Mouse (Mus musculus) forebrain, embryonic 15.5 days (tissue): ENCODE data around the gene Ghrl. TPM values are rescaled to one million over a fixed set of nuclear protein-coding genes. Genes with fewer than 3 reads are reported as not detected.
A peak's percentile ranks its signal among the peaks of the same experiment; 100 is the strongest.
"Not testable (repeated sequence)": the region's sequence is repeated elsewhere in the genome, so short reads cannot be mapped to it uniquely, and the experiment has no call there.

Source experiments
- ATAC-seq: fragments of 200-750 bp; cut with Nextera tagmentation; replicated peaks from 2 replicates; pipeline ENCODE4 v1.8.0; 2017; ENCODE audit warnings: mild to moderate bottlenecking, moderate TSS enrichment, moderate library complexity
- H3K27ac ChIP-seq: fragments of 300-500 bp; sonication (generic); replicated peaks from 2 replicates; pipeline ENCODE4 v1.5.1; 2015; ENCODE audit warnings: mild to moderate bottlenecking, inconsistent platforms
- H3K27me3 ChIP-seq: fragments of 300-500 bp; sonication (generic); 2 replicates; pipeline ENCODE4 v1.6.1; 2015; ENCODE audit warnings: inconsistent platforms
- H3K36me3 ChIP-seq: fragments of 300-500 bp; sonication (generic); 2 replicates; pipeline ENCODE4 v1.6.1; 2015; ENCODE audit warnings: mild to moderate bottlenecking, inconsistent platforms
- H3K4me1 ChIP-seq: fragments of 300-500 bp; sonication (generic); 2 replicates; pipeline ENCODE4 v1.6.1; 2015; ENCODE audit warnings: inconsistent platforms
- H3K4me2 ChIP-seq: fragments of 300-500 bp; sonication (generic); replicated peaks from 2 replicates; pipeline ENCODE4 v1.6.1; 2015; ENCODE audit warnings: mild to moderate bottlenecking, inconsistent platforms
- H3K4me3 ChIP-seq: fragments of 300-500 bp; sonication (generic); 2 replicates; pipeline ENCODE4 v1.5.1; 2015; ENCODE audit warnings: mild to moderate bottlenecking, inconsistent platforms
- H3K9ac ChIP-seq: fragments of 300-500 bp; sonication (generic); replicated peaks from 2 replicates; pipeline ENCODE4 v1.6.1; 2015; ENCODE audit warnings: mild to moderate bottlenecking, inconsistent platforms
- H3K9me3 ChIP-seq: fragments of 300-500 bp; sonication (generic); 2 replicates; pipeline ENCODE4 v1.6.1; 2016; ENCODE audit warnings: inconsistent platforms
- WGBS: fragments of 180-500 bp; shearing (Covaris S2); methylation state at CpG from one replicate; pipeline ENCODE4 v1.1.7; 2015; ENCODE audit warnings: mixed read lengths; 5-methylcytosine and 5-hydroxymethylcytosine counted together
- polyA plus RNA-seq: library from polyadenylated mRNA; unstranded; fragments of >200 nt; fragmentation: Nextera tagmentation; extraction: Ambion mirVana; gene quantifications from 2 replicates; pipeline ENCODE4 v1.2.1, GENCODE M21; 2015

Gene Ghrl
- polyA plus RNA-seq, 1 experiment from 2014 or later: 0.41 TPM

DNA sequence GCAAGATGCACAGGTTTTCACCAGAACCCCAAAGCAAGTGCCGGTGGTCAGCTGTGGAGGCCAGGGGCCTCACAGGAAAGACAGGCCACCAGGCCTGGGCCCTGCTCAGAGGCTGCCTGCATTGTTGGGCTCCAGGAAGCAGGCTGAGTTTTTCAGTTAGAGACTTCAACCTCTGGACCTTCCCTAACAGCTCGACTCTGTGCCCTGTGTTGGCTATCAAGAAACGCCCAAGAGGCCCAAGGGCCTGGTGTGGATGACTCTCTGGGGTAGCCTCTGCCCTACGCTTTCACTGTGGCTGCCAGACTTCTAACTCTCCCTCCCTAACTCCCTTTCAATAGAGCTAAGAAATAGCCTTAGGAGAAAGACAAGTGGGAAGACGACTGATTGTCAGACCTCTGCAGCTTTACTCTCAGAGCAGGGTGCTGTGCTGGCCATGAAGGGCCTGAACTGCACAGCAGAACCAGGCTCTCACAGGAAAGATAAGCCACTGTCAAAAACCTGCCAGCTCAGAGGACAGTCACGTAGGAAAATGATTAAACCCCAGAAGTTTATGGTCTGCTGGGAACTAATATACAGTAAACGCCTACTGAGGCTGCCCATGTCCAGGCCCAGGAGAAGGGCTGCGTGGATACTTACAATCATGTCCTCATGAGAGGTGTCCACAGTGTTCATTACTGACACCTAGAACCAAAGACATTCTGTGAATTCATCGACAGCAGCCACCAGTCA is 17.8 kb upstream of the Ghrl start:
- ATAC-seq: no peak
- H3K9me3 ChIP-seq: no peaks in the 10 kb centered on the region
- peaks cover 28% of the 10 kb centered on the region for H3K4me1 ChIP-seq
- H3K27ac ChIP-seq: no peak overlapping the region
- H3K36me3 ChIP-seq: peaks cover 41% of the 10 kb centered on the region
- no peak overlapping the region for H3K4me3 ChIP-seq
- 91% methylated on average over 9 of the region's 9 CpGs for WGBS
- H3K9ac ChIP-seq: no peak overlapping the region
- no peaks in the 10 kb centered on the region for H3K27me3 ChIP-seq
- H3K4me2 ChIP-seq: no peak overlapping the region

DNA sequence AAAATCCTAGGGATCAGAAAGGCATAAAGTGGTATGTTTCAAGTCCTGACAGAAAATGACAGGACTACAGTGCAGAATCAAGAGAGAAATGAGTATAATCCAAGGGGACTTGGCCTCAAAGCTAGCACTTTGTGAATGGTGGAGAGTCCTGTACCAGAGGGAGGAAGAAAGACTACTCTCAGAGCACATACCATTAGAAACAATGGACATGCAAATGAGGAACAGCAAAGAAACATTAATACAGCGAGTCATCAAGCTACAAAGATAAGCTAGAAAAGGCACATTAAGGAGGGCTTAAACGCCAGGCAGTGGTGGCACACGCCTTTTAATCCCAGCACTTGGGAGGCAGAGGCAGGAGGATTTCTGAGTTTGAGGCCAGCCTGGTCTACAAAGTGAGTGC is 11.6 kb upstream of the Ghrl start:
- H3K27me3 ChIP-seq: no peaks in the 10 kb centered on the region
- H3K9ac ChIP-seq: no peak overlapping the region
- H3K4me1 ChIP-seq: no peaks in the 10 kb centered on the region
- H3K4me3 ChIP-seq: no peak overlapping the region
- ATAC-seq: no peak
- H3K9me3 ChIP-seq: no peaks in the 10 kb centered on the region
- no peak overlapping the region for H3K4me2 ChIP-seq
- H3K27ac ChIP-seq: no peak overlapping the region
- WGBS: 85% methylated on average over 3 of the region's 3 CpGs
- peaks cover 90% of the 10 kb centered on the region for H3K36me3 ChIP-seq

DNA sequence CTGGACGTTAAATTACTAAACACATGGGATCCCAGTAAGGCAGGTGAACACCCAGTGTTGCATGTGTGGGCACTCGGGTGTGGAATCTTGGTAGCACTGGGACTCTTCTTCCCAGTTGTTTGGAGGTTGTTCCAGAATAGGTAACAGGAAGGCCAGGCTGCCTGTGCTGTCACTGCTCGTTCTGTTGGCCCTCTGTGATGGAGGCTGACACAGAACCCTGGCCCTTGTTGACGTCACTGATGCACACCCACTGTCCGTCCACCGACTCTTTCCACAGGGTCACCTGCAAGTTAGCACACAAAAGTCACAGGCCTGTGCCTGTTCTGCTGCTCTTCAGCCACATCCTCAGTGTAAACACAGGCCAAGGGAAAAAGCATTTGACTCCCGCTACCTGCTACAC is 8.5 kb upstream of the Ghrl start:
- Histone ChIP-seq H3K4me1 (no peaks in the 10 kb centered on the region), H3K27me3 (no peaks in the 10 kb centered on the region), H3K27ac (no peak overlapping the region), H3K36me3 (peaks cover 70% of the 10 kb centered on the region), H3K9me3 (no peaks in the 10 kb centered on the region), H3K9ac (no peak overlapping the region), H3K4me2 (no peak overlapping the region), H3K4me3 (no peak overlapping the region)
- 90% methylated on average over 7 of the region's 7 CpGs for WGBS
- no peak for ATAC-seq

DNA sequence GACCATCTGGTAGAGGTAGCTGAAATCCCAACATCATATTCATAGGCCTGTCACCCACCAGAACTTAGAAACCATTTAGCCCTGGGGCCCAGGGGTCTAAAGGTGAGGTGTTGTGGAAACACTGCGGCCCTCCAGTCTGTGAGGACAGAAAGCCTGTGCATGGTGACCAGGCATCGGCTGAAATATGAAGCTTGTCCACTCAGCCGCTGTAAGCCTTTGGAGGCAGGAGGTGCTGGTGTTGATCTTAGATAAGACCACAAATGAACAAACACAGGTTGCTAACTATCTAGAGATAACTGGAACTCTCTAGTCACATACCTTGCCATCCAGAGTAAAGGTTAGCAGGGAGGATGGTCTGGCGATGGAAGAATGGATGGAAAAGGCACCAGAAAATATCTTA is 1.4 kb upstream of the Ghrl start:
- 92% methylated on average over 4 of the region's 4 CpGs for WGBS
- peaks cover 39% of the 10 kb centered on the region; the same call in 1 of the 2 replicates for H3K36me3 ChIP-seq

DNA sequence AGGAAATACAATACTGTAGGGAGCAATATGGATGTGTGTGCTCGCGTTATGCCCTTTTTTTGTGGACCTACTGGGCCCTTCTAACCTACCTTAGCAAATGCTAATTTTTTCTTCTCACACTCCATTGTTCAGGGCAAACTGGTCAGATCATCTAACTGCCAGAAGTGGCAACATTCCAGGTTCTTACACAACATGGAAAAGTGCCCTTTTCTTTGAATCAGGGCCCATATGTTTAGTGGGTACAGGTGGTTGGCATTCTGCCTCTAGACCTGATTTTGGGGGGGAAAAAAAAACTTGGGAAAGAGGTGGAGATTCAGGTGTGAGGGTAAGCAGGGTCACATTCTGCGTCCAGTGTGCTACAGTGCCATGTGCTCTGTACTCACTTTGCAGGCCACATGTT is 2.1 kb downstream of the Ghrl start:
- ATAC-seq: no peak
- Histone ChIP-seq H3K4me1 (no peaks in the 10 kb centered on the region), H3K9ac (no peak overlapping the region), H3K27me3 (no peaks in the 10 kb centered on the region), H3K9me3 (no peaks in the 10 kb centered on the region), H3K27ac (no peak overlapping the region), H3K36me3 (peaks cover 64% of the 10 kb centered on the region), H3K4me3 (no peak overlapping the region), H3K4me2 (no peak overlapping the region)
- WGBS: 71% methylated on average over 3 of the region's 3 CpGs

More for the DNA sequence above, 1.4 kb upstream of the Ghrl start:
- no peak overlapping the region for H3K4me2 ChIP-seq
- H3K9ac ChIP-seq: no peak overlapping the region
- H3K4me3 ChIP-seq: no peak overlapping the region
- H3K27me3 ChIP-seq: no peaks in the 10 kb centered on the region
- H3K27ac ChIP-seq: no peak overlapping the region
- no peaks in the 10 kb centered on the region for H3K9me3 ChIP-seq
- H3K4me1 ChIP-seq: no peaks in the 10 kb centered on the region
- no peak for ATAC-seq

DNA sequence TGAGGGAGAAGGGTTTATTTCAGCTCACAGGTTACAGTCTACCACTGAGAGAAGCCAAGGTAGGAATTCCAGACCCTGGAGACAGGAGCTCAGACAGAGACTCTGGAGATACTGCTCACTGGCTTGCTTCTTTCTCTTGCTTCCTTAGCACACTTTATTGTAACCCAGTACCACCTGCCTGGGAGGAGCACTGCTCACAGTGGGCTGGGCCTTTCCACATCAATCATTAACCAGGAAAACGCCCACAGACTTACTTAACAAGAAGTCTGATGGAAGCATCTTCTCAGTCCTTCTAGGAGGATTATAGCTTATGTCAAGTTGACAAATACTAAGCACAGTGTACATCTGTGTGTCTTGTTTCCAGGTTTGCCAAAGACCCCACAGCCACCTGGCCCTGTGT is 4.9 kb downstream of the Ghrl start:
- no peaks in the 10 kb centered on the region for H3K4me1 ChIP-seq
- peaks cover 80% of the 10 kb centered on the region for H3K36me3 ChIP-seq
- no peak overlapping the region for H3K4me2 ChIP-seq
- no peak overlapping the region for H3K4me3 ChIP-seq
- no peak for ATAC-seq
- H3K27ac ChIP-seq: no peak overlapping the region
- WGBS: 85% methylated on average over 1 of the region's 1 CpGs
- H3K9me3 ChIP-seq: no peaks in the 10 kb centered on the region
- no peak overlapping the region for H3K9ac ChIP-seq
- H3K27me3 ChIP-seq: no peaks in the 10 kb centered on the region

DNA sequence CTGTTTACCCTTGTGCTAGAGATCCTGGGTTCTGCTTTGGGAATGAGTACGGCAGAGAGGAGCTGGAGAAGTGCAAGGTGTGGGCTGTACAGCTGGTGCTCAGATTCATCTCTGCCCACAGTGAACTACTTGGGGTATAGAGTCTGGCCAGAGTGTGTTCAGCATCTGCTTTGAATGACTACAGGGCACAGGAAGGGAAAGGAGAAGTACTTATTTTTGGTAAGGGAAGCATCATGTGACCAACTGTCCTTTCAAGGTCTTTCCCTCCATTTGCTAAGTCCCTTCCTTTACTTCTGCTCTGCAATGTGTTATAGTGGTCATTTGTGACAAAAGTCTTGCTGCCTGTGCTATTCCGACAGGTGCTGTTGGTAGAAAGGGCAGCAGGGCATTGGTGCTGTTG is 5.4 kb downstream of the Ghrl start:
- no peaks in the 10 kb centered on the region for H3K9me3 ChIP-seq
- no peak overlapping the region for H3K9ac ChIP-seq
- peaks cover 83% of the 10 kb centered on the region for H3K36me3 ChIP-seq
- H3K4me1 ChIP-seq: no peaks in the 10 kb centered on the region
- no peak overlapping the region for H3K27ac ChIP-seq
- H3K27me3 ChIP-seq: no peaks in the 10 kb centered on the region
- H3K4me2 ChIP-seq: no peak overlapping the region
- H3K4me3 ChIP-seq: no peak overlapping the region
- no peak for ATAC-seq
- 91% methylated on average over 2 of the region's 2 CpGs for WGBS

DNA sequence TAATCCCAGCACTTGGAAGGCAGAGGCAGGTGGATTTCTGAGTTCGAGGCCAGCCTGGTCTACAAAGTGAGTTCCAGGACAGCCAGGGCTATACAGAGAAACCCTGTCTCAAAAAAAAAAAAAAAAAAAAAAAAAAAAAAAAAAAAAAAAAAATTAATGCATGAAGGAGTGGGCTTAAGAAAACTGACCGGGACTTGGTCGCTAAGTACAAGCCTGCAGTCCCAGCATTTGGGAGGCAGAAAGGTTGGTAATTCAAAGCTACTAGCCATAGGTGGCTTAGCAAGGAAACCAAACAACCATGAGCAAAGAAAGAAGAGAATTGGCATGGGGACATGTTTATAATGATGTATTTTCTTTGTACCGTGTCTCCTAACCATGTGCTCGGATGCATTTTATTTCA is 6.3 kb downstream of the Ghrl start:
- not testable (repeated sequence) for H3K9ac ChIP-seq, H3K4me1 ChIP-seq, H3K27ac ChIP-seq, H3K27me3 ChIP-seq, ATAC-seq, H3K9me3 ChIP-seq, H3K4me3 ChIP-seq, H3K4me2 ChIP-seq
- 94% methylated on average over 5 of the region's 5 CpGs for WGBS
- peaks cover 87% of the 10 kb centered on the region for H3K36me3 ChIP-seq

DNA sequence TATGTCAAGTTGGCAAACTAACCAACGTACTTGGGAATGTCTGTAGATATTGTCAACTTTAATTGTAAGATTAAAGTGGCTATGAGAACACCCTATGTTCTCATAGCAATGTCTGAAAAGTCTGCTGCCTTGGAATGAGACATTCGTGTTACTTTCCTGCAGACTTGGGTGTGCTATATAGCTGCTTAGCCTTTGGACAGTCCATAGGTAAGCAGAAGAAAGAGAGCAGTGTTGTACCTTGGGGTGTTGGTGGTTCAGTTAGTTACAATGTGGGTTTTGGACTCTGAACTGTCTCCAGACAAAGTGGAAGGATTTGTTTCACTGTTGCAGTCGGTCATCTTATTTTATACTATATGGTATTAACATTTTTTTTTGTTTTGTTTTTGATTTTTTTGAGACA is 7.0 kb downstream of the Ghrl start:
- no peaks in the 10 kb centered on the region for H3K27me3 ChIP-seq
- no peak overlapping the region for H3K27ac ChIP-seq
- ATAC-seq: no peak
- H3K4me1 ChIP-seq: no peaks in the 10 kb centered on the region
- peaks cover 93% of the 10 kb centered on the region for H3K36me3 ChIP-seq
- WGBS: 95% methylated on average over 3 of the region's 3 CpGs
- H3K9me3 ChIP-seq: no peaks in the 10 kb centered on the region
- no peak overlapping the region for H3K9ac ChIP-seq
- H3K4me3 ChIP-seq: no peak overlapping the region
- no peak overlapping the region for H3K4me2 ChIP-seq

DNA sequence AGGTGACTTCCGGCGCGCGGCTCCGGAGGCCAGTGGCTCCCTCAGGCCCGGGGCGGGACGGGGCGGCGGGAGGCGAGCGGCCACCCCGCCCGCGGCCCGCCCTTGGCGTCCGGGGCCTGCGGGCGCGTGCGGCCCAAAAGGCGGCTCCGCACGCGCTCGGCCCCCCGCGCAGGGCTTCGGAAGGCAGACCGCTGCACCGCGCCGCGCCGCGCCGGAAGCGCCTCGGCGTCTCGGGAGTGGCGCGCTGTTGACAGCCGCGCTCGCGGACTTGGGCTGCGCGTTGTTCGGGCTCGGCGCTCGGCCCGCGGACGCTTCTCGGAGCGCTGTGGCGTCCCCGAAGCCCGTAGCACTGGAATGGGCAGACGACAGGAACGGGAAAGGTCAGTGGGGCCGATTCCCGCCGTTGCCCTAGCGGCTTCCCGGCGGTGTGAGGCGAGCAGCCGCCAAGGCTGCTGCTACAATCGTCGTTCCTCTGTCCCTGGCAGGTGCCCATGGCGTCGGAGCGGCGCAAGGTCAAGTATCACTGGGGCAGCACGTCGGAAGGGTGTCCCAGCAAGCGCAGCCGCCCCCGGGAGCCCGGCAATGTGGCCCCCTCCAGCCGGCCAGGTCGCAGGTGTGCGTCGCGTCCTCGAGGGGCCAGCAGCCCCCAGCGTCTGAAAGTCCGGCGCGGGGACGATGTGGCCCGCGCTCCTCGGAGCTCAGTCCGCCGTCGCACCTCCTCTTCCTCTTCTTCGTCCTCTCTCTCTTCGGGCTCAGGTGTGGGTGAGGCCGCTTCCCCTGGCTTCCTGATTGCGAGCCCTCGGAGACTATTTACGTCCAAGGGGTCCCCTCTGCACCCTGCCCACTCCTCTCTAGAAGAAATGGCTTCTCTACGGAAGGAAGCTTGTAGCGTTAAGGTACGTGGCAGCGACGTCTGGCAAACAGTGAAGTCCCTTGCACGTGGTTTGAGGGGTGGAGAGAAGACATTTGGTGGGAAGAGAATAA is 22.2 kb downstream of the Ghrl start:
- Histone ChIP-seq H3K4me1 (peaks cover 25% of the 10 kb centered on the region), H3K4me2 (peak overlapping the region; percentile 98), H3K9ac (peak overlapping the region; percentile 80), H3K36me3 (peaks cover 17% of the 10 kb centered on the region), H3K27ac (peak overlapping the region; percentile 90), H3K9me3 (no peaks in the 10 kb centered on the region), H3K27me3 (no peaks in the 10 kb centered on the region), H3K4me3 (peak overlapping the region; percentile 94)
- no peak; the same call in 1 of the 2 replicates for ATAC-seq
- WGBS: under 1% methylated on average over 102 of the region's 113 CpGs

DNA sequence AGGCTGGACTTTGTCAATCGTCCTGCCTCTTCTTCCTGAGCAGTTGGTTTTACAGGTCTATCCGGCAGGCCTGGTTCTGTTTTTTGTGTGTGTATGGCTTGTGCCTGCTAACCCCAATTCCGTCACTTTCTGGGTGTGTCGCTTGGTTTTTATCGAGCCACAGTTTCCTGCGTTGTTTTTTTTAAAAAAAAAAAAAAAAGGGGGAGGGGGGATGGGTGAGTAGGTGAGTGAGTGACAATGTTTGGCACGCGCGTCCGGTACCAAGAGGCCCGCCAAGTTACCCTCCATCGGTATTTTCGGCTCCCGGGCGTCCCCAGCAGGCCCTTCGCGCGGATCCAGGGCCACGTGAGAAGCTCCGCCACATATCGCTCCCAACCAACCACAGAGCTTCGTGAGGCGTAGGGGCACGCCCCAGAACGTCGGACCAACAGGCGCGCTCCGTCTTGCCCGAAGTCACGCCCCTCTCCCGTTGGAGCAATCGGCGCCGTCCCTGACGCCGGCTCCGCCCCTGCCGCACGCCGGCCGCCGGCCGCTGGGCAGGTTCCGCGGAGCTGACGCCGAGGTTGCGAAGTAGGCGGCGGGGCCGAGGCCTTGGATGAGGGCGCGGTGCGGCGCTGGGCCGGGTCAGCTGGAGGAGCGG is 23.0 kb downstream of the Ghrl start, which contains the start of gene Tatdn2:
Gene Tatdn2, plus strand, starts transcription at position 469 of the 640 bp plus-strand sequence.
- peak; percentile 100 for ATAC-seq
- peak within 1 kb of the TSS; percentile 98 for H3K4me2 ChIP-seq

More for the DNA sequence above, 23.0 kb downstream of the Ghrl start, which contains the start of gene Tatdn2:
- Histone ChIP-seq H3K4me3 (peak within 1 kb of the TSS; percentile 94), H3K27ac (peak within 1 kb of the TSS; percentile 90), H3K27me3 (no peaks in the 10 kb centered on the region), H3K36me3 (peaks cover 9% of the 10 kb centered on the region; the same call in 1 of the 2 replicates), H3K9me3 (no peaks in the 10 kb centered on the region), H3K9ac (peak within 1 kb of the TSS; percentile 80), H3K4me1 (peaks cover 25% of the 10 kb centered on the region)
- under 1% methylated on average over 58 of the region's 58 CpGs for WGBS
